Mouse (Mus musculus) E14TG2a.4 (cell line): ENCODE data around the gene Trim61.
A peak's percentile ranks its signal among the peaks of the same experiment; 100 is the strongest.

ENCODE experiments used
- CTCF ChIP-seq: conservative IDR thresholded peaks from 2 replicates; pipeline ENCODE4 v1.5.1; 2014; ENCODE audit warnings: low read length
- POU5F1 ChIP-seq: IDR thresholded peaks from 2 replicates; pipeline ENCODE4 v1.6.1; 2014; ENCODE audit warnings: low read length, borderline replicate concordance

GRCm38 (mm10) chr8:65064071-65064470 is 45.7 kb upstream of the Trim61 start:
- TF ChIP-seq POU5F1 (0 out of 2 replicates have a peak, but pooled peaks have one; percentile 14), CTCF (no peak)
